Mouse (Mus musculus) liver, adult 2 months (tissue): ENCODE measurements around the gene Myo1f. TPM values are rescaled to one million over a fixed set of nuclear protein-coding genes. Genes with fewer than 3 reads are reported as not detected.

ENCODE experiments used
- DNase-seq: peaks from one replicate; pipeline ENCODE4 v3.0.0-alpha.2; 2011; ENCODE audit warnings: low read depth, low spot score; ENCODE audit errors: extremely low read depth
- H3K27ac ChIP-seq: fragments of 200-500 bp; replicated peaks from 2 replicates; pipeline ENCODE4 v1.5.1; 2012; ENCODE audit warnings: low read depth, mild to moderate bottlenecking, control low read depth, inconsistent platforms, low read length; ENCODE audit not compliant: insufficient read depth
- H3K27me3 ChIP-seq: fragments of 200-500 bp; 2 replicates; pipeline ENCODE4 v1.6.1; 2012; ENCODE audit warnings: mild to moderate bottlenecking, moderate library complexity, low read length, inconsistent platforms; ENCODE audit not compliant: control insufficient read depth, insufficient read depth
- H3K36me3 ChIP-seq: fragments of 200-500 bp; 2 replicates; pipeline ENCODE4 v1.6.1; 2012; ENCODE audit warnings: low read length, inconsistent platforms; ENCODE audit not compliant: control insufficient read depth, insufficient read depth
- H3K4me1 ChIP-seq: fragments of 200-500 bp; 2 replicates; pipeline ENCODE4 v1.6.1; 2011; ENCODE audit warnings: low read length; ENCODE audit not compliant: control insufficient read depth, insufficient read depth
- H3K4me3 ChIP-seq: fragments of 200-500 bp; 2 replicates; pipeline ENCODE4 v1.5.1; 2011; ENCODE audit warnings: low read depth, mild to moderate bottlenecking, control low read depth, low read length, moderate library complexity; ENCODE audit not compliant: insufficient read depth
- H3K79me2 ChIP-seq: fragments of 200-500 bp; 2 replicates; pipeline ENCODE4 v1.6.1; 2012; ENCODE audit warnings: inconsistent platforms, mild to moderate bottlenecking, low read length, moderate library complexity; ENCODE audit not compliant: control insufficient read depth, insufficient read depth
- H3K9ac ChIP-seq: fragments of 200-500 bp; 2 replicates; pipeline ENCODE4 v1.6.1; 2012; ENCODE audit warnings: low read depth, mild to moderate bottlenecking, control low read depth, inconsistent platforms, low read length
- CTCF ChIP-seq: fragments of 200-500 bp; IDR thresholded peaks from 2 replicates; pipeline ENCODE4 v1.5.1; 2011; ENCODE audit warnings: low read depth, low read length, control low read depth
- POLR2A ChIP-seq: fragments of 200-500 bp; IDR thresholded peaks from 2 replicates; pipeline ENCODE4 v1.6.1; 2011; ENCODE audit warnings: low read length, control low read depth; ENCODE audit not compliant: insufficient read depth; ENCODE audit errors: extremely low read depth
- WGBS: fragments of 180-500 bp; shearing (Covaris S2); methylation state at CpG from one replicate; pipeline ENCODE4 v1.1.7; 2018; 5-methylcytosine and 5-hydroxymethylcytosine counted together
- polyA plus RNA-seq: library from polyadenylated mRNA; depleted of rRNA; stranded (reverse); fragments of >200 nt; gene quantifications from 2 replicates; pipeline ENCODE4 v1.2.3, GENCODE M21; 2012
- total RNA-seq: library from RNA; depleted of rRNA; stranded (reverse); fragments of >200 nt; gene quantifications from 2 replicates; pipeline ENCODE4 v1.2.3, GENCODE M21; 2014

The Myo1f gene
- total and polyA plus RNA-seq, 2 experiments: 1.4 to 2.9 TPM

DNA sequence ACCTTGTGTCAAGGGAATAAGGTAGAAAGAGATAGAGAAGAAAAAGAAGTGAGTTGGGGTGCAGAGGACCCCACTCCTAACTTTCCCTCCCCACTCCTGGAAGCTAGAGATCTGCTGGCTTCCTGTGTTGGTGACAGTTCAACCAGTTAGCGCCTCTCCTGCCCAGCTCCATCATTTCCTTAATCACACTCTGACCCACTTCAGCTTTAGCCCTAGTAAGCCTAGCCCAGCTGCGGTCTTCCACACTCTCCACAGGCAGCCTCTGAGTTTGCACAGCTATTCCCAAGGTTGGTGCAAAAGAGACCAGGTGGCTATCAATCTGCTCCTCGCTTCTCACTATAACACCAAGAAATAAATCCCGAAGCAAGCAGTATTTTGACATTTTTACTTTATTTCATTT is 15.6 kb upstream of the Myo1f start:
- DNase-seq: no peak
- 95% methylated on average over 4 of the region's 4 CpGs for WGBS
- H3K4me3 ChIP-seq: no peak overlapping the region
- no peak overlapping the region for H3K27ac ChIP-seq
- no peaks in the 10 kb centered on the region for H3K27me3 ChIP-seq
- H3K4me1 ChIP-seq: no peaks in the 10 kb centered on the region
- H3K36me3 ChIP-seq: no peaks in the 10 kb centered on the region
- H3K9ac ChIP-seq: no peak overlapping the region
- no peaks in the 10 kb centered on the region for H3K79me2 ChIP-seq
- TF ChIP-seq CTCF (no peak), POLR2A (no peak)

DNA sequence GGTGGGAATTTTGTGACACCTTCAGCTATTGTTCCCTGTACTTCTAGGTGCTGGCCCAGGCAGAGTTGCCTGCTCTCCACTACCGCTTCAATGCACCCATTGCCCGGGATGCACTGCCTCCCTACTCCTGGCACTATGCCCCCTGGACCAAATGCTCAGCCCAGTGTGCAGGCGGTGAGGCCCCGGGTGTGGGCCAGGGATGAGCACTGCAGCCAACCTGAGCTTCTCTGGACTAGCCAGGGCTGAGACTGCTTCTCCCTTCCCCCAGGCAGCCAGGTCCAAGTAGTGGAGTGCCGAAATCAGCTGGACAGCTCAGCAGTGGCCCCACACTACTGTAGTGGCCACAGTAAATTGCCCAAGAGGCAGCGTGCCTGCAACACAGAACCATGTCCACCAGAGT is 6.3 kb upstream of the Myo1f start:
- Histone ChIP-seq H3K9ac (no peak overlapping the region), H3K27ac (no peak overlapping the region), H3K27me3 (no peaks in the 10 kb centered on the region), H3K36me3 (peaks cover 2% of the 10 kb centered on the region; the same call in 1 of the 2 replicates), H3K4me3 (no peak overlapping the region), H3K4me1 (no peaks in the 10 kb centered on the region), H3K79me2 (no peaks in the 10 kb centered on the region)
- 95% methylated on average over 6 of the region's 6 CpGs for WGBS
- no peak for TF ChIP-seq POLR2A
- no peak for TF ChIP-seq CTCF
- DNase-seq: no peak

DNA sequence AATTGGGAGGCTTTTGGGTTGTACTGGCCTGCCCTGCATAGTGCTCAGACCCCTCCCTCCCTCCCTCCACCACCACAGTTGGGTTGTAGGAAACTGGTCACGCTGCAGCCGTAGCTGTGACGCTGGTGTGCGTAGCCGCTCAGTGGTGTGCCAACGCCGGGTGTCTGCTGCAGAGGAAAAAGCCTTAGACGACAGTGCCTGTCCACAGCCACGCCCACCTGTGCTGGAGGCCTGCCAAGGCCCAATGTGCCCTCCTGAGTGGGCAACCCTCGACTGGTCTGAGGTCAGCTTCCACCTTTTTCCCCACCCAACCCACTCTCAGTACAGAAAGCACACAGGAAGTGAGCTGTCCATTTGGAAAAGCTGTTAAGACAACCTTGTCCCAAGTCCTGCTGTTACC is 5.1 kb upstream of the Myo1f start:
- H3K4me3 ChIP-seq: no peak overlapping the region
- no peak overlapping the region for H3K9ac ChIP-seq
- no peaks in the 10 kb centered on the region for H3K27me3 ChIP-seq
- no peaks in the 10 kb centered on the region for H3K4me1 ChIP-seq
- H3K27ac ChIP-seq: no peak overlapping the region
- H3K36me3 ChIP-seq: peaks cover 2% of the 10 kb centered on the region; the same call in 1 of the 2 replicates
- TF ChIP-seq CTCF: no peak
- TF ChIP-seq POLR2A: no peak
- no peak for DNase-seq
- H3K79me2 ChIP-seq: no peaks in the 10 kb centered on the region
- 88% methylated on average over 10 of the region's 10 CpGs for WGBS

DNA sequence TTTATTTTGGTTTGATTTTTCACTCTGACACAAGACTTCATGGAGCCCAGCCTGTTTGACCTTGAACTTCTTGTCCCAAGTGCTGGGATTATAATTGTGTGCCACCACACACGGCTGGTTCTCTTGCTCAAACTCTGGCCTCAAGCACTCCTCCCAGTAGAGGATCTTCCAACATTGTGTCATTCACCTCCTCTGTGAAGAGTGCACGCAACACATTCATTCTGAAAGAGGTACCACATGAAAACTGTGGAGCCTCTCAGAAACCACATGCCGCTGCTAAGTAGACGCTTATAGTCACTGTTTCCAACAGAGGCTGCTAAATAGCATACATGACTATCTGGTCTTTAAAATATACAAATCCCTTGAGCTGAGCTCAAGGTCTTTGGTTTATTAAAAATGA is 3.4 kb upstream of the Myo1f start:
- Histone ChIP-seq H3K79me2 (no peaks in the 10 kb centered on the region), H3K27me3 (no peaks in the 10 kb centered on the region), H3K4me1 (no peaks in the 10 kb centered on the region), H3K9ac (no peak overlapping the region), H3K27ac (no peak overlapping the region), H3K4me3 (no peak overlapping the region), H3K36me3 (peaks cover 2% of the 10 kb centered on the region; the same call in 1 of the 2 replicates)
- DNase-seq: no peak
- no peak for TF ChIP-seq CTCF
- TF ChIP-seq POLR2A: no peak
- 81% methylated on average over 4 of the region's 4 CpGs for WGBS

DNA sequence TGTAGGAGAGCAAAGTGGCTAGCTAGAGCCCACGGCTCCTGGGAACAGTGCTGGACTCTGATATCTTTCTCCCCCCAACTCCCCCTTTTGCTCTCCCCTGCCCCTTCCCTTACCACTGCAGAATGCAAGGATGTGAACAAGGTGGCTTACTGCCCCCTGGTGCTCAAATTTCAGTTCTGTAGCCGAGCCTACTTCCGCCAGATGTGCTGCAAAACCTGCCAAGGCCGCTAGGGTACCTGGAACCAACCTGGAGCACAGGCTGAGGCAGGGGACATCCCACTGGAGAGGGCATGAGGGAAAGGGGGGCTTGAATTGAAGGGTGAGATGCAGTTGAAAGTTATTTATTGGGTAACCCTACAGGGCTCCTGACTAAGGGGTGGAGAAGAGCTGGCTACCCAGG is 2.5 kb upstream of the Myo1f start:
- Histone ChIP-seq H3K27ac (no peak overlapping the region), H3K4me3 (no peak overlapping the region), H3K36me3 (peaks cover 2% of the 10 kb centered on the region; the same call in 1 of the 2 replicates), H3K27me3 (no peaks in the 10 kb centered on the region), H3K4me1 (no peaks in the 10 kb centered on the region; the same call in 1 of the 2 replicates), H3K79me2 (no peaks in the 10 kb centered on the region), H3K9ac (no peak overlapping the region)
- WGBS: 67% methylated on average over 4 of the region's 4 CpGs
- peak; percentile 56 for TF ChIP-seq CTCF
- no peak for TF ChIP-seq POLR2A
- DNase-seq: no peak

DNA sequence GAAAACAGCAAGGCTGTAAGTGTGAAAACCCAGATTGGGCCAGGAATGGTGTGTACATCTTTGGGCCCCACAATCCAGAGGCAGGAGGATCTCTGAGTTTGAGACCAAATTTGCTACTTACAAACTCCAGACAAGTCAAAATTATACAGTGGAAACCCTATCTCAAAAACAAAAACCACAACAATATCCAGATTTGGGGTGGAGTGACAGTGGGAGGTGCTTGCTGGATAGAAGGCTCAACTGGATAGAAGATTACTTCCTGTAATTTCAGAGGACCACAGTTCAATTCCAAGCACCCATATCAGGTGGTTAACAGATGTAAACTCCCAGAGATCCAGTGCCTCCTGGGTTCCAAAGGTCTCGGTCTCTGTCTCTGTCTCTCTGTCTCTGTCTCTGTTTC is 971 bp upstream of the Myo1f start:
- Histone ChIP-seq H3K4me1 (no peaks in the 10 kb centered on the region; the same call in 1 of the 2 replicates), H3K4me3 (no peak overlapping the region), H3K9ac (no peak overlapping the region), H3K27ac (no peak overlapping the region), H3K27me3 (no peaks in the 10 kb centered on the region), H3K36me3 (peaks cover 2% of the 10 kb centered on the region; the same call in 1 of the 2 replicates), H3K79me2 (no peaks in the 10 kb centered on the region)
- WGBS: 95% methylated on average over 1 of the region's 1 CpGs
- no peak for DNase-seq
- TF ChIP-seq CTCF (no peak), POLR2A (no peak)
